Mouse (Mus musculus): ENCODE data around the gene Bcat2.
"Not testable (repeated sequence)": the region's sequence is repeated elsewhere in the genome, so short reads cannot be mapped to it uniquely, and the experiment has no call there.

The Bcat2 gene

DNA sequence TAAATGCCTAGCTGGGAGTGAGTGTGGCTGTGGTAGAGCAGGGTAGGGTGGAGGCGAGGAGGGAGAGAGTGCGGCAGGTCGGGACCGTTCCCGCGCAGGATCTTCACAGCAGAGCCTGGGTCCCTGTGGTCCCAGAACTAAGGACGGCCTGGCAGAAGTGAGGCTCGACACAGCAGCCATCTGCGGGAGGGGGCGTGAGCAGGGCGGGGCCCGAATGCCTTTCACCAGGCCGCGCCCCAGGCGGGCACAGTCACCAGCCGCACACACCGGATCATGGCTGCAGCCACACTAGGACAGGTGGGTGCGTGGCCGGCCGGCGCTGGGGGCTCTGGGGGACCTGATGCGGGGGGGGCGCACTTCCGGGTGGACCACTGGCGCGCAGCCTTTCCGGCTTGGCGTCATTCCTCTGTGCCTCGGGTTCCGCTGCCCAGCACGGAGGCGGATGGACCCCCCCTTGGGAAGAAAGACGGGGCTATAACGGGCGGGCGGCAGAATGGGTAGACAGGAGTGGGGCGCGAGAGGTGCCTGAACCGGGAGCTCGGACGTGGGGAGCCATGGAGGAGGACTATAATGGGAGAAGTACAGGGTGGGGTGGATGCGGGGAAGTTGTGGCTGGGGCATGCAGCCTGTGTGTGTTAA lies at the start of gene Bcat2:
Bcat2 (plus strand) TSS at position 51 of the 639 bp plus-strand sequence.
- DNase-seq (ENCODE audit: low read depth): peak; percentile 85

DNA sequence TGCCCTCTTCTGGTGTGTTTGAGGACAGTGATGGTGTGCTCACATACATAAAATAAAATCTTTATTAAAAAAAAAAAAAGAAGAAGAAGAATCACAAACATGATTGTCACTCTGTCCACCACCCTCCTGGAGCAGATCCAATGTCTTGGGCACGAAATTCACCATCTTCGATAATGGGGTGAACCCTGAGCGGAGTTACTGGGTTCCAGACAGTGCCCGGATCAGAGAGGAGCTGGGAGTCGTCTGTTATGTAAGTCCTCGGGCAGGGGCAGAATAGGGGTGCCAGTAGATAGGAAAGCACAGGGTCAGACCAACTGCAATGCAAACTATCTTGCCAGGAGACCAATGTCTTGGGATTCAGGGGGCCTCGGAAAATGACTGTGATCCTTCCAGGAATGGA lies 49.3 kb upstream of the Bcat2 start:
- DNase-seq (ENCODE audit: low read depth): no peak

DNA sequence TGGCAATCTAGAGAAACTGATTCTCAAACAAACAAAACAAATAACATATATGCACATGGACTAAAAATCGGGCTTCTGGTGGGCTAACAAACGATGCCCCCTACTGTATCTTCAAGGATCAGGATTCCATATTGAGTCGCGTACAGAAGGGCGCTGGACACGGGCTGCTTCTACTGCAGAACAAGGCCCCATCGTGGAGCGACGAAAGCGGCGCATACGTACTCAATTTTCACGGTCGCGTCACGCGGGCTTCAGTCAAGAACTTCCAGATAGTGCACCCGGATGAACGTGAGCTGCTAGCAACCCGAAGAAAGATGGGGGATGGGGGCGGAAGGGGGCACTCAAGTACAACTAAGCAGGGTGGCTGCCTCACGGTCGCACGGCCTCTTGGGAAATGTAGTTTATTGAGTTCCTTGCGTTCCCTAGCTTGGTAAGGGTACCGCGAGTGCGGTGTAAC lies 48.2 kb upstream of the Bcat2 start:
- peak; percentile 92 for DNase-seq (ENCODE audit: low read depth)

DNA sequence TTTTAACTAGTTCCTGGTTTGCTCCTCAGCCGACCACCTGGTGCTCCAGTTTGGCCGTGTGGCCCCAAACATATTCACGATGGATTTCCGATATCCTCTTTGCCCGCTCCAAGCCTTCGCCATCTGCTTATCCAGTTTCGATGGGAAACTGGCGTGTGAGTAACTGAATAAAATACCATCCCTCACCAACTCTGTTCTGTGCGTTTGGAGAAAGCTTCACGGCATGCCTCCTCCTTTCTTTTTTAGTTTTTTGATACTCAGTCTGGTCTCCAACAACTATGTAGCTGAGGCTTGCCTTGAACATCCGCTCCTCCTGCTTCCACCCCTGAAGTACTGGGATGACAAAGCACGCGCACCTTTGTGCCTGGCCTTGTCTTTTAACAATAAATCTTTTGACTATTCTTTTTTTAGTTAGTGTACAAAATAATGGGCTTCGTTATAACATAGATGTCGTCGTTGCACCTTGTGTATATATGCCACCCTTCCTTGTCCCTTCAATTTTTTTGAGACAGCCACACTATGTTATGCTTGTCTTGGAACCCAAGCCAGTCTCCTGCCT lies 47.7 kb upstream of the Bcat2 start:
- DNase-seq (ENCODE audit: low read depth): no peak

DNA sequence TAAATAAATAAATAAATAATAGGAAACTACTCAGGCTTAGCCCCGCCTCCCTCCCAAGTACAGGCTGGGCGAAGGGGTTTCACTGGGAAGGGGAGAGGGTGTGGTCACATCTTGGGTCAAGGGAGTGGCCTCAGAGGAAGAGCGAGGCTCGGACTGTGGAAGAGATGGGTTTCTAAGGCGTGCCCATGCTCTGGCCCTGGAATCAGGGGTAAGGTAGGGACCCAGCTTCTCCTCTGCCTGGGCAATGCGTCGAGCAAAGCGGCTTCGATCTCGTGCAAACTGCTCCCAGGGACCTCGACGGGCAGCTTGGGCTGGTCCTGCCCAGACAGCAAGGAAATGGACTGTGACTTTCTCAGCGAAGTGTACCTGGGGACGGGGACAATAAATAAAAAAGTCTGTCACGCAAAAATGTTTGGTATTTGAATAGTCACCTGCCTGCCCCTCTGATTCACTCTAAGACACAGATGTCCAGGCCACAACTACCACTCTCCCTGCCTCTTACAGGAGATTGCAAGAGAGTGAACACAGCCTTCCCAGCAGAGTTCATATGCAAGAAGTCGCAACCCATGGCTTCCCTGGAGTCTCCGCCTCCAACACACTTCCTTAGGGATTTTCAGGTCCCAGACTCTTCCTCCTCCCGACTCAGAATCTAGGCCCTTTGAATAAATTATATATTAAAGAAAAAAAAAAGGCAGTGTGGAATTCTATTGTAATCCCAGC lies 46.8 kb upstream of the Bcat2 start:
- DNase-seq (ENCODE audit: low read depth): no peak

DNA sequence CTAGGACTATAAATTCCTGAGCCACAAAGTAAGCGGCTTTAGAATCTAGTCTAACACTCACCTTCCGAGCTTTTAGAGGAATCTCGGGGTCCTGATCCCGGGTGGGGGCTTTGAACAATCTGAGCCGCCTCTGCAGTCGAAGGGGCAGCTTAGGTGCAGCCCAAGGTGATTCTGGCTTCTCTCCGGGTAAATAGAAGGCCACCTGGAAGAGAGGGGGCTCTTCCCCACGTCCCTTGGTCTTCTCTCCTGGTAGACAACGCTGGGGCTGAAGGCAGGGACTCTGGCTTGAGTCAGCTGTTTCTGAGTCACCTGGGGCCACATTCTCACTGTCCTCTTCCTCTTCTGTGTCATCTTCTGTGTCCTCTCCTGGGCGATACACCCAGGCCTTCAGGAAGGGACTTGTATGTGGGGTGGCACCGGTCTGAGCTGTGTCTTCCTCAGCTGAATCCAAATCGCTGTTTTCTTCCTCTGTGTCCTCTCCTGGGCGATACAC lies 46.2 kb upstream of the Bcat2 start:
- DNase-seq (ENCODE audit: low read depth): no peak

DNA sequence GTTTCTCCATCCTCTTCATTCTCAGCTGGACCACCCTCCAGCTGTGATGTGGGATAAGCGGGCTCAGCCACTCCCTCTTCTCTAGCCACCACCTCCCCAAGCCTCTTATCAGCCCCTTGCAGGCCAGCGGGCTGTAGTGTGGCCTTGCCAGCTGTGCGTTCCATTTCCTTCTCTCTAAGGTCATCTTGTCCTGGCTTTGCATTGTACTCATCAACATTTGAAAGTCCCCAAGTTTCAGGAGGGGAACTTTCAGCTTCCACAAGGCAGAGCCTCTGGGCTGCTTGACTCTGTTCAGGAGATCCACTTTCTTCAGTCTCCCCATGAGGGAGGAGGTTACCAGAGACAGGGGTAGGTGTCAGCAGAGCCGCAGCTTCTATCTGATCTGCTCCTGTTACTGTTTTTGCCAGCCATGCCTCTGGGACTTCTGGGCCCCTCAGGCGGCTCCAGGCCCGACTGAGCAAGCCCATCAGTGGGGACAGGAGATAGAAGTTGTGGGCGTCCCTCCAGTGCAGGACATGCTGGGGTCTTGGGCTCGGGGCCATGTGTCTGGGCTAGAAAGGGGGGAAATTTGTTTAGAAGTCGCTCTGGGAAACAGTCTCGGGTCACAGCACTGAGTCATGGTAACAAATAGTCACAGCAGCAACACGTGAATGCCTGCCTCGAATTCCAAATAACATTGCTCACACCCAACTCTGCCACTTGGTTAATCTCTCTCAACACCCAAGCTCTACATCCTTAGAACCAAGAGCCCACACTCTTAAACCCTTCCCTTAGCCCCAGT lies 44.9 kb upstream of the Bcat2 start:
- peak; percentile 97 for DNase-seq (ENCODE audit: low read depth)

DNA sequence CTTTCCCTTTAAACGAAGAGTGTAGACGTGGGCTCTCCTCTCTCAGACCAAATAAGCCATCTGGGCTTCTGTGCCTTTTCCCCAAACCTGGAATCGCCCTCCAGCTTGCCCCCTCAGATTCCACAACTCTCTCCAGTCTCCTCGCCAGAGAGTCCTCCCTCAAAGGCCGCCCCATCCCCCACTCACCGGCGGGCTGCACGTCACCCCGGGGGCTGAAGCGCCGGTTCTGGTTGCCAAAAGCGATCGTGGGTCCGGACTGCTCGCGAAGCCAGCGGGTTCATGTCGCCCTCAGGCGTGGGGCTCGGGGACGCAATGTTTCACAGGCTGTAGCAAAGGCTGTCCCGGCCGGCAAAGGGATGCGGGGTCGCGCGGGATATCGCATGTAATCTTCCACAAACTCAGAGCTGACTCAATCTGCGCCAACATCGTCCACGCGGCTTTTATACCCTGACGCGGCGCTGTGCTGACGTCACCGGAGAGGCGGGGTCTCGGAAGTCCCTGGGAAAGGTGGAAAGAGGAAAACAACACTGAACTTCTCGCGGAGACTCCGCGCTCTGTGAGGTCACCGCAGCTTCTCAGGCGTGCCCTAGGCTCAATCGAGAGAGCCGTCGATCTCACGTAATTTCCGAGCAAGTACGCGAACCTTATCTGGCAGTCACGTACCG lies 44.0 kb upstream of the Bcat2 start, which contains the start of the genes Ppp1r15a and Plekha4:
Ppp1r15a (minus strand) TSS at position 460 of the 665 bp plus-strand sequence.
Plekha4 (plus strand) TSS at position 522 of the 665 bp plus-strand sequence.
- DNase-seq (ENCODE audit: low read depth): peak; percentile 99

DNA sequence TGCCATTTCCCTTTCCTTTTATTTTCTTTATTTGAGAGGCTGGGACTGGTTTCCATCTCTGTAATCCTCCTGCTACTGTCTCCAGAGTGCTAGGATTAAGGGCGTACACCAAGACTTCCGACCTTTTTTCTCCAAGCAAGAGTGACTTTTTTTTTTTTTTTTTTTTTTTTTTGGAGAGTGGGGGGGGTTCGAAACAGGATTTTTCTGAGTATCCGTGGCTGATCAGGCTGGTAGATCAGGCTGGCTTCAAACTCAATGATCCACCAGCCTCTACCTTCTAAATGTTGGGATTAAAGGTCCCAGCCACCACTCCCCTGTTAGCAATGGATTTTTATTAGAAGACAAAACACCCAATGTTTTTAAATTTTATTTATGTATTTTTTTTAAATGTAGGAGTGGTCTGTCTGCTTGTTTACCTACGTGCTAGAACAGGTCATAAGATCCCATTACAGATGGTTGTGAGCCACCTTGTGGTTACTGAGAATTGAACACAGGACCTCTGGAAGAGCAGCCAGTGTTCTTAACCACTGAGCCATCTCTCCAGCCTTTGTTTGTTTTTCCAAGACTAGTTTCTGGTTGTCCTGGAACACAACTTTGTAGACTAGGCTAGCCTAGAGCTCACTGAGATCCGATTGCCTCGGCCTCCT lies 43.4 kb upstream of the Bcat2 start:
- DNase-seq (ENCODE audit: low read depth): peak; percentile 77

DNA sequence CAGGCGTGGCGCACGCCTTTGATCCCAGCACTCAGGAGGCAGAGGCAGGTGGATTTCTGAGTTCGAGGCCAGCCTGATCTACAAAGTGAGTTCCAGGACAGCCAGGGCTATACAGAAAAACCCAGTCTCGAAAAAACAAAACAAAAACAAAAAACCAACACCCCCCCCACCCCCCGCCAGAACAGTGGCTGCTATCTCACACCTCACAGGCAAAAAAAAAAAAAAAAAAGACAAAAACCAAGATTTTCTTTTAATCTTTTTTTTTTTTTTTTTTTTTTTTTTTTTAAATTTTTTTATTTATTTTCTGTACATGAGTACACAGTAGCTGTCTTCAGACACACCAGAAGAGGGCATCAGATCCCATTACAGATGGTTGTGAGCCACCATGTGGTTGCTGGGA lies 42.8 kb upstream of the Bcat2 start:
- not testable (repeated sequence) for DNase-seq (ENCODE audit: low read depth)

DNA sequence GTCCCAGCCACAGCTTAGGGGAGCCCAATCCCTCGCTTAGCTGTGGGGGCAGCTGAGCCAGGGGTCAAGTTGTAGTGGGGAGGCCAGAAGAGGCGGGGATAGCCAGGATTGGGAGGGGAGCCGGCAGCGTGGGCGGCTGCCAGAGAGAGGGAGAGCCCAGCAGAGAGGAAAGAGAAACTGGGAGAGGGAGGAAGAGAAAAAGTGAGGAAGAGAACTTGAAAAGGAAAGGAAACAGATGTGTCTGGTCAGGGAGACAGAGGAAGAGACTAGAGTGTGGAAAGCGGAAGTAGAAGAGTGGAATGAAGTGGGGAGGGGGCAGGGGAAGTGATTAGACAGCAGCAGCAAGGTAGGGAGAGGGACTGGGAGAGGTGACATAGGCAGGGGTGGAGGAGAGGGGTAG lies 40.5 kb upstream of the Bcat2 start:
- peak; percentile 60 for DNase-seq (ENCODE audit: low read depth)

DNA sequence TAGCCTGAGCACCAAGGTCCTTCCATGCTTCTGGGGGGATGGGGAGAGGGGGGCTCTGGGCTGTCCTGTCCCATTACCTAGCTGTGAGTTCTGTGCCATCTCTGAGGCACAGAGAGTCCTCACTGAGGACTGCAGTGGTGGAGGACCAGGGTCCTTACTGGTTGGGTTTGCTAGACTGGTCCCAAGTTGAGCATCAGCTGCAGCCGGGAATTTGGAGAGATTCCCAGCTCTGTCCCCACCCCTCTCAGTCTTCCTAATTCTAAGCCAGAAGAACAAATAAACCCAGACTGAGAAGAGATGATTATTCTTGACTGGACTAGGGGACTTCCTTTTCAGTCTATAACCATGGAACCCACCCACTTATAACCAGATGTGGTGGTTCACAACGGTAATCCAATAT lies 39.3 kb upstream of the Bcat2 start:
- no peak for DNase-seq (ENCODE audit: low read depth)

DNA sequence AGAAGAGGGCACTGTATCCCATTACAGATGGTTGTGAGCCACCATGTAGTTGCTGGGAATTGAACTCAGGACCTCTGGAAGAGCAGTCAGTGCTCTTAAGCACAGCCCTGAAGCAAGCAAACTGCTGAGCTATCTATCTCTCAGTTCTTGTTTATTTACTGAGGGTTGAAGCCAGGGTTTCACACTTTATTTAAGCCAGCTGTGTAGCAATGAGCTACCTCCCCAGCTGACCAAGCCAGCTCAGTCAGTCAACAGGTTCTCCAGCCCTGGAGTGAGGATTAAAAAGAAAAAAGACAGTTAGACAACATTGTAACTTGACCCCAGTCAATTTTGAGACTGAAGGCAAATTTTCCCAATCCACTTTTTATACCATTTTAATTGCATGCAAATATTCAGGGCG lies 34.3 kb upstream of the Bcat2 start:
- no peak for DNase-seq (ENCODE audit: low read depth)

DNA sequence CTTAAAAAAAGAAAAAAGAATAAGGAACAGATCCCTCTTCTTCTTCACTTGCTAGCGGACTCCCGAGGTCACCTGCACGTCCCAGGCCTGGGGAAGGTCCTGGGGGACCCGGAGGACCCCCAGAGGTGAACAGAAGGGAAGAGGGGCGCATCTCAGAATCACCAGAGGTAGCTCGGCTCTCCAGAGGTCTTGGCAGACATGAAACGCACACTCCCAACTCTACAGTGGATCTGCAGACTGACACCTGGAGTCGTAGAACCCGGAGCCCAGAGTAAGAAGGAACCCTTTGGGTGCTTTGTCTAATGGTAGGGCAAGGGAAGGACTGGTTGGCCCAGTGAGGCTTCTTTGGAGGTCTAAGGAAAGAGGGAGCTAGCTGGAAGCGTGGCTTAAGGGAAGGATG lies 32.4 kb upstream of the Bcat2 start:
- DNase-seq (ENCODE audit: low read depth): no peak

DNA sequence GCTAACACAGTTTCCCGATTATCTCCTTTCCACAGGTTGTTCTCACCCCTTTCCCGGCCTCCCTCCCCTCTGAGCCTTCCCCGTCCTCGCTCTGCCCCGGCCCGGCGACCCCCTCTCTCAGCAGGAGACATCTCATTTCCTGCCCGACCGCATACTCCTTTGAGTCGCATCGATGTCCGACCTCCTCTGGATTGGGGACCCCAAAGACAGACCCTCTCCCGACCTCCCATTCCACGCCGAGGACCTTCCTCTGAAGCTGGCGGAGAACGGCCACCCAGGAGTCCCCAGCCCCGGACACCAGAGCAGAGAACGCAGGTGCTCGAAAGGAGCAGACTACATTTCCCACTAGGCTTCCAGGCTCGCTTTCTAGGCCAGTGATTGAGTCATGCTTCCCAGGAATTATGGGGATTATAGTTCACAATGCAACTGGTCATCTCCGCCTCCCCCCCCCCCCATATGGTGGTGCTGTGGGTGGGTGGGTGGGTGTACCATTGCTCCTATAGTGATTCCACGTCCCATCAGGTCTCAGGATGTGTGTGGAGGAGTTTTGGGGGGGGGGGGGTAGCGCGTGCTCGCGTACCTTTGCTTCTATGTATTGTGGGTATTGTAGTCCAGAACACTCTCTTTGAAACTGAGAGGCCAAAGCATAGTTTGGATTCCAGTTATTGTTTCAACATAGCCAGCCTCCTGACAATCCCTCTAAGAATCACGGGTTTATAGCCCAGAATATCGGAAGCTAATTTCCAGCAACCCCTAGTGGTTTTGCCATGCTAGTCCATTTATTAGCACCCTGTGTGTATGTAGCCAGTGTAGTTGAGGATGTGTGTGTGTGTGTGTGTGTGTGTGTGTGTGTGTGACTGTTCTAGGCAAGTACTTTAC lies 31.6 kb upstream of the Bcat2 start:
- peak; percentile 85 for DNase-seq (ENCODE audit: low read depth)

DNA sequence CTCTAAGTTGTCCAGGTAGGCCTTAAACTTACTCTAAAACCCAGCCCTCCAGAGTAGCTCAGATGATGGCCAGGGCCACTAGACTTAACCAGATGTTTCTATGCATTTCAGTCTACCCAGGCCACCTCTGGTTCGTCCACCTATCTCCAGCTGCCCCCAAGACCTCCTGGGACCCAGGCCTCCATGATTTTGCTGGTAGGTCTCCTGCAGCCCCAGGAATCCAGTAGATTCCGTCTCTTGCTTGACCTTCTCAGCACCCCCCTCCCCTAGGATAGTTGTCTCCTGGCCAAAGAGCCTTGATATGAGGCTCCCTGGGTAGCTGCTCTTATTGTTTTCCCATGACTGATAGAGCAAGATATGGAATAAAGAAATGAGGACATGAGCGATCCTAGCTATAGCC lies 30.9 kb upstream of the Bcat2 start:
- no peak for DNase-seq (ENCODE audit: low read depth)

DNA sequence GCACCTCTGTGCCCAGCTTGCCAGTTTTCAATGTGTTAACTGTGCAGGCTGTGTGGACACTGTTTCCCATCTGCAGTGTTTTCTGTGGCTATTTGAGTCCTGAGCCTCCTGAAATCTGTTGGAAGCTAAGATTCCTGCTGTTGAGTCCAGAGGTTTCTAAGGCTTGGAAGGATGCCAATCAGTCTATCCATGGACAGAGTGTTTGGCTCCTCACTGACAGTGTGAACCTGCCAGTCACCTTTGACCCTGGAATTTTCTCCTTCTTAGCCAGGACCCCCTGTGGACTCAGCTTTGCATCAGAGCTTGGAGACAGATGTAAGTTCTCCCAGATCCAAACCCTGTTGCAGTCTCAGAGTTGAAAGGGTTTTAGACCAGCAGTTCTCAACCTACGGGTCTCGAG lies 29.7 kb upstream of the Bcat2 start:
- DNase-seq (ENCODE audit: low read depth): no peak

DNA sequence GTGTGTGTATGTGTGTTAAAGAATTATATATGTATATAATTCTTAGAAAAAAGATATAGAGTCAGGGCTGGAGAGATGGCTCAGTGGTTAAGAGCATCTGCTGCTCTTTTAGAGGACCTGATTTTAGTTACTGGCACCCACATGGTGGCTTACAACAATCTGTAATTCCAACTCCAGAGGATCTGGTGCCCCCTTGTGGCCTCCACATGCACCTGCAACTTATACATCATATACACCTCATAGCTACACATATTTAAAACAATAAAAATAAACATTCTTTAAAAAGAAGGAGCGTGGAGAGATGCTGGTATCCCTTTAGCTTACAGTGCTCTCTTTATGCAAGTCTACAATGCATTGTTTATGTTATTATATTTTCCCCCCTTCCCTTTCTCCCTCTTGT lies 25.4 kb upstream of the Bcat2 start:
- DNase-seq (ENCODE audit: low read depth): peak; percentile 30

DNA sequence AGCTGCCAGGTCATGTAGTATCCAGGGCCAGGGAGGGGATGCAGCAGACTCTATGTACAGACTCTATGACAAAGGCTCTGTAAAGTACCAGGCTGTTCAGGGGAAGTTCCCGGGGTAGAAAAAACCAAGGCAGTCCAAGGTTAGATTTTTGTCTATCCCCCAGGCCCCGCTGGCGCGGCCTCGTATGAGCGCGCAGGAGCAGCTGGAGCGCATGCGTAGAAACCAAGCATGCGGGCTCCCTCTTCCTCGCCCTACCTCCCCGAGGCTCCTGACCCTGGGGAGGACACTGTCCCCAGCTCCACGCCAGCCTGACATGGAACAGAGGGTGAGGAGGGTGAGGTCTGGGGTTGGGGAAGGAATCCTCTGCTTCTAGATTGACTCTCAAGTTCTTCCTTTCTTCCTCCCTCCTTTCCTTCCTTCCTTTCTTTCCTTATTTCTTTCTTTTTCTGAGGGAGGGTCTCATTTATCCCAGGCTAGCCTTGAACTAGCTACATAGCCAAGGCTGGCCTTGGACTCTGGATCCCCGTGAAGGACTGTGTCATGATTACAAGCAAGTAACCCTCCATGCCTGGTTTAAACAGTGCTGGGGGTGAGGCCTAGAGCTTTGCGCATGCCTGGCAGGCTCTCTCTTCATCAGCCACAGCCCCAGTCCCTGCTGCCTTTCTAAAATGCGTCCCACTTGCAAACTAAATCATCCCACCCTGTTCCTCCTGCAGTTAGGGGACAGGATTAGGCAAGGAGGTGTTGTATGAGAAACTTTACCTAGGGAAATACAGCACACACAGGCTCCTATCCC lies 20.1 kb upstream of the Bcat2 start:
- no peak for DNase-seq (ENCODE audit: low read depth)

All from 416B (cell line).